Mouse (Mus musculus): ENCODE results near the gene Ndufa5. TPM values are rescaled to one million over a fixed set of nuclear protein-coding genes. Genes with fewer than 3 reads are reported as not detected.

Gene Ndufa5
- polyA plus RNA-seq, 1 experiment, result 104 TPM

DNA sequence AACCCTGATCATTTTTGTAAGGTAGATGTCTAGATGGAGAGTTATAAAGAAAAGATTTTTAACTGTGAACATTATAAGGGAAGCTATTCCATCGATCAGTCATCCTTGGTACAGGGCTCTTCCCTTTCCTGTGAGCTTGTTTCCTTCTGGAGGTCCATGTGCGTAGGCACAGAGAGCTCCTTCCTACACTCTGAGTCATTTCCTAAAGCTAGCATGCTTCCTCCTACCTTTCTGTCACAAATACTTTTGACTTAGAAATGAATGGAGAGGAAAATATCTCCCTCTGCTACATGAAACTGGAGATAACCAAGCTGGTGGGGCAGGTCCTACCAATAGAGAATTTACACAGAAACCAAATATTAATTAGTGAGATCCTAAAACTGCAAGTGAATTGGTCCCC, 22.0 kb upstream of the Ndufa5 start:
- Histone ChIP-seq H3K9ac (ENCODE audit: low read depth, poor library complexity, severe bottlenecking) (no peak overlapping the region), H3K36me3 (ENCODE audit: control insufficient read depth, insufficient read depth, low read length, poor library complexity, severe bottlenecking) (no peaks in the 10 kb centered on the region), H3K27me3 (ENCODE audit: control insufficient read depth, insufficient read depth, low read length, poor library complexity, severe bottlenecking) (no peaks in the 10 kb centered on the region), H3K4me1 (ENCODE audit: control insufficient read depth, insufficient read depth, low read length) (no peaks in the 10 kb centered on the region), H3K4me3 (ENCODE audit: low read depth, low read length) (no peak overlapping the region), H3K27ac (ENCODE audit: insufficient read depth, low read length) (no peak overlapping the region), H3K9me3 (replicated peaks; ENCODE audit: control insufficient read depth, insufficient read depth, low read length, poor library complexity, severe bottlenecking) (no peaks in the 10 kb centered on the region)
- no peak for TF ChIP-seq POLR2A (IDR thresholded peaks at IDR 0.05; ENCODE audit: insufficient read depth, low read length)
- TF ChIP-seq CTCF (IDR thresholded peaks at IDR 0.05; ENCODE audit: low read depth, low read length), result no peak
- TF ChIP-seq EP300 (IDR thresholded peaks at IDR 0.05; ENCODE audit: insufficient read depth, low read depth, low read length), result no peak

DNA sequence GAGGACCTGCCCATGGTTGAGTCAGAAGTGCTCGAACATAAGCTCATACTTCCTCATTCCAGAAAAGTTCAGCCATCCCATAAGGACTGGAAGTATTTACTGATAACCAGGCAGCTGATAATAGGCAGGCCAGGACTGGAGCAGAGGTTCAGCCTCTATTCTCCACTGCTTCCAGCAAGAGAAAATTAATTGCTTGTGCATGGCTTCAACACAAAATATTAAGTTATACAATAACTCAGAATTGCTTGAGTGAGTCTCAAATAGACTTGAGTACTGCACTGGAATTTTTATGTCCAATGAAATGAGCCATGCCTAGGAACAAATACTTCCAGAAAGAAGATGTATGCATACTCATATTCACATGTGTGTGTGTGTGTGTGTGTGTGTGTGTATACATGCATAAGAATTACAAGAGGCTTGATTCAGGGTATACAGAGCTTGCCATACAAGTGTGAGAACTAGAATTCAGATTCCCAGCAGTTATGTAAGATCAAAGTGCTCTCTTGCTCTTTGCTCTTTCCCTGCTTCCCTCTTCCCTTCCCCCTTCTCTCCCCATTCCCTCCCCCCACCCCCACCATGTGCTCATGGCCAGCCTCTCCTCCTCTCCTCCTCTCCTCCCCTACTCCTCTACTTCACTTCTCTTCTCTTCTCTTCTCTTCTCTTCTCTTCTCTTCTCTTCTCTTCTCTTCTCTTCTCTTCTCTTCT, 19.1 kb upstream of the Ndufa5 start:
- H3K36me3 ChIP-seq (ENCODE audit: control insufficient read depth, insufficient read depth, low read length, poor library complexity, severe bottlenecking), result no peaks in the 10 kb centered on the region
- H3K9me3 ChIP-seq (replicated peaks; ENCODE audit: control insufficient read depth, insufficient read depth, low read length, poor library complexity, severe bottlenecking), result no peaks in the 10 kb centered on the region
- no peak overlapping the region for H3K4me3 ChIP-seq (ENCODE audit: low read depth, low read length)
- H3K27me3 ChIP-seq (ENCODE audit: control insufficient read depth, insufficient read depth, low read length, poor library complexity, severe bottlenecking), result no peaks in the 10 kb centered on the region
- H3K4me1 ChIP-seq (ENCODE audit: control insufficient read depth, insufficient read depth, low read length), result no peaks in the 10 kb centered on the region
- H3K9ac ChIP-seq (ENCODE audit: low read depth, poor library complexity, severe bottlenecking), result no peak overlapping the region
- H3K27ac ChIP-seq (ENCODE audit: insufficient read depth, low read length), result no peak overlapping the region
- TF ChIP-seq POLR2A (IDR thresholded peaks at IDR 0.05; ENCODE audit: insufficient read depth, low read length) (no peak), EP300 (IDR thresholded peaks at IDR 0.05; ENCODE audit: insufficient read depth, low read depth, low read length) (no peak), CTCF (IDR thresholded peaks at IDR 0.05; ENCODE audit: low read depth, low read length) (no peak)

DNA sequence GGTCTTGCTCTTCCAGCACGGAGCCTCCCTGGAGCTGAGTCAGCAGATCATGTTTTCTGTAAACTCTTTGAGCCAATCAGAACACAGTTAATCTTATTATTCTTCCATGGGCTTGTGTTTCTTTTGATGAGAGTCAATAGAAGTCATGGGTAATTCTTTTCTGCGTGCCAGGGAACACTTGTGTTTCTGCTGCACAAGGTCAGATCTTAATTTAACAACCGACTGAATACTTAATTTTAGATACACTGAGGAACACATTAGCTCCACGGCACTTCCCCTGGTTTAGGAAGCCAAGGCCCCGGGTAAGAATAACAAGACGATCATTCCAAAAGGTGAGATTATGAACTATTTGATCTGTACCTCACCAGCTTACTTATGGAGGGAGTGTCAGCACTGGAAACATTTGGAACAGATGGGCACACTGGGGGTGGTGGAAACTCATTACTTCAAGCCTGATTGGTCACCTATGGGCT, 15.3 kb upstream of the Ndufa5 start:
- no peak overlapping the region for H3K9ac ChIP-seq (ENCODE audit: low read depth, poor library complexity, severe bottlenecking)
- no peak overlapping the region for H3K4me3 ChIP-seq (ENCODE audit: low read depth, low read length)
- no peaks in the 10 kb centered on the region for H3K36me3 ChIP-seq (ENCODE audit: control insufficient read depth, insufficient read depth, low read length, poor library complexity, severe bottlenecking)
- H3K9me3 ChIP-seq (replicated peaks; ENCODE audit: control insufficient read depth, insufficient read depth, low read length, poor library complexity, severe bottlenecking), result no peaks in the 10 kb centered on the region
- H3K4me1 ChIP-seq (ENCODE audit: control insufficient read depth, insufficient read depth, low read length), result no peaks in the 10 kb centered on the region
- no peaks in the 10 kb centered on the region for H3K27me3 ChIP-seq (ENCODE audit: control insufficient read depth, insufficient read depth, low read length, poor library complexity, severe bottlenecking)
- TF ChIP-seq EP300 (IDR thresholded peaks at IDR 0.05; ENCODE audit: insufficient read depth, low read depth, low read length) (no peak), POLR2A (IDR thresholded peaks at IDR 0.05; ENCODE audit: insufficient read depth, low read length) (no peak), CTCF (IDR thresholded peaks at IDR 0.05; ENCODE audit: low read depth, low read length) (no peak)
- no peak overlapping the region for H3K27ac ChIP-seq (ENCODE audit: insufficient read depth, low read length)

DNA sequence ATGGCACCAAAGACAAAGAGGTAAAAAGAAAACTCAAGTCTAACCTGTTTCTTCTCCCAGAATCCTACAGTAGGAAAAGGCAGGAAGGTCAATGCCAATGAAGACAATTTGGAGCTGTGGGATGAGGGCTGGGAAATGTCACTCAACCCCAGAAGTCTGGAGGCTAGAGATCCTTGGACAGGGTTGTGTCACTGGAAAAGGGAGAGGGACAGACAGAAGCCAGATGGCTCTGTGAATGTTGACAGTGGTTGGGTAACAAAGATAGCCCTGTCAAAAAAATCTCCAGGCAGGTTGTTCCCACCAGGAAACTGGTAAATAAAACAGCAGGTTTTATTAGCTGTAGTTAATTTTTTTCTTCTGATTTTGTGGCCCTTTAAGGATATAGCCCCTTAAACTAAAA, 14.6 kb upstream of the Ndufa5 start:
- Histone ChIP-seq H3K27ac (ENCODE audit: insufficient read depth, low read length) (no peak overlapping the region), H3K27me3 (ENCODE audit: control insufficient read depth, insufficient read depth, low read length, poor library complexity, severe bottlenecking) (no peaks in the 10 kb centered on the region), H3K36me3 (ENCODE audit: control insufficient read depth, insufficient read depth, low read length, poor library complexity, severe bottlenecking) (no peaks in the 10 kb centered on the region), H3K9me3 (replicated peaks; ENCODE audit: control insufficient read depth, insufficient read depth, low read length, poor library complexity, severe bottlenecking) (no peaks in the 10 kb centered on the region), H3K4me1 (ENCODE audit: control insufficient read depth, insufficient read depth, low read length) (no peaks in the 10 kb centered on the region), H3K9ac (ENCODE audit: low read depth, poor library complexity, severe bottlenecking) (no peak overlapping the region), H3K4me3 (ENCODE audit: low read depth, low read length) (no peak overlapping the region)
- TF ChIP-seq EP300 (IDR thresholded peaks at IDR 0.05; ENCODE audit: insufficient read depth, low read depth, low read length), result no peak
- no peak for TF ChIP-seq CTCF (IDR thresholded peaks at IDR 0.05; ENCODE audit: low read depth, low read length)
- no peak for TF ChIP-seq POLR2A (IDR thresholded peaks at IDR 0.05; ENCODE audit: insufficient read depth, low read length)

DNA sequence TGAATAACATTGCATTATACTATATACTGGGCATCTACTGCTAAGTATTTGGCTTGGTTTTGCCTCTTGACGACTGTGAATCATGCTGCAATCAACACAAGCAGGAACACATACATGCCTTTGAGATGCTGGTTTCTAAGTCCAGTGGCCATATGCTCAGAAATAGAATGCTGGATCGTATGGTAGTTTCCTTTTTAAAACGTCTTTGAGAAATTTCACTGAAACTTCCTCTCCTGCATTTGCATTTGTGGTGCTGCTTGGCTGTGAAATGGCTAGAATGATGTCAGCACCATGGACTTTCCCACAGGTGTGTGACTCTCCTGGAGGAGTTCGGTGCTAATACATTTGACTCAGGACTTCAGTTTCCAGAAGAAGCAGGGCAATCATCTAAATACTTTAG, 12.3 kb upstream of the Ndufa5 start:
- no peaks in the 10 kb centered on the region for H3K27me3 ChIP-seq (ENCODE audit: control insufficient read depth, insufficient read depth, low read length, poor library complexity, severe bottlenecking)
- H3K4me1 ChIP-seq (ENCODE audit: control insufficient read depth, insufficient read depth, low read length), result no peaks in the 10 kb centered on the region
- H3K27ac ChIP-seq (ENCODE audit: insufficient read depth, low read length), result no peak overlapping the region
- no peak for TF ChIP-seq CTCF (IDR thresholded peaks at IDR 0.05; ENCODE audit: low read depth, low read length)
- no peak for TF ChIP-seq EP300 (IDR thresholded peaks at IDR 0.05; ENCODE audit: insufficient read depth, low read depth, low read length)
- TF ChIP-seq POLR2A (IDR thresholded peaks at IDR 0.05; ENCODE audit: insufficient read depth, low read length), result no peak
- no peak overlapping the region for H3K9ac ChIP-seq (ENCODE audit: low read depth, poor library complexity, severe bottlenecking)
- no peaks in the 10 kb centered on the region for H3K9me3 ChIP-seq (replicated peaks; ENCODE audit: control insufficient read depth, insufficient read depth, low read length, poor library complexity, severe bottlenecking)
- no peak overlapping the region for H3K4me3 ChIP-seq (ENCODE audit: low read depth, low read length)
- no peaks in the 10 kb centered on the region for H3K36me3 ChIP-seq (ENCODE audit: control insufficient read depth, insufficient read depth, low read length, poor library complexity, severe bottlenecking)

DNA sequence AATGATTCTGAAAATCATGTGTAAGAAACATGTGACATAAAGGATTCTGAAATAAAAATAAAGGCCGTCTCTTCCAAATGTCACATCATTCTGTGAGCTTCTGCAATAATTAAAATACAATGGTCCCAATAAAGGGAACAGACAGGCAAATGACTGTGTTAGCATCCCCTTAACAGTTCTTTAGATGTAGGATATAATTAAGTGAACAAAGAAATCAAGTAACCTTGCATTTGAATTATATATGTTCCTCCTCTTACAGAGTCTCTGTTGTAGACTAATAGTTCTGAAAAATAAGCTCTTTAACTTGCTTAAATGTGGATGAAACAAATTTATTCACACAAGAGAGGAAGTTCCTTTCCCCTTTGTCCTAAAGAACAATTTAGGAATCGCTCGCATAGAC, 10.6 kb upstream of the Ndufa5 start:
- no peak overlapping the region for H3K4me3 ChIP-seq (ENCODE audit: low read depth, low read length)
- TF ChIP-seq CTCF (IDR thresholded peaks at IDR 0.05; ENCODE audit: low read depth, low read length), result no peak

More for the DNA sequence above, 10.6 kb upstream of the Ndufa5 start:
- H3K27me3 ChIP-seq (ENCODE audit: control insufficient read depth, insufficient read depth, low read length, poor library complexity, severe bottlenecking), result no peaks in the 10 kb centered on the region
- H3K27ac ChIP-seq (ENCODE audit: insufficient read depth, low read length), result no peak overlapping the region
- H3K36me3 ChIP-seq (ENCODE audit: control insufficient read depth, insufficient read depth, low read length, poor library complexity, severe bottlenecking), result no peaks in the 10 kb centered on the region
- H3K9me3 ChIP-seq (replicated peaks; ENCODE audit: control insufficient read depth, insufficient read depth, low read length, poor library complexity, severe bottlenecking), result no peaks in the 10 kb centered on the region
- H3K4me1 ChIP-seq (ENCODE audit: control insufficient read depth, insufficient read depth, low read length), result no peaks in the 10 kb centered on the region
- no peak overlapping the region for H3K9ac ChIP-seq (ENCODE audit: low read depth, poor library complexity, severe bottlenecking)

All from ES-Bruce4 (cell line).